Mouse (Mus musculus) adipose tissue, adult 10 weeks (tissue): Measurements from ENCODE around the gene Ccdc181. TPM values are rescaled to one million over a fixed set of nuclear protein-coding genes. Genes with fewer than 3 reads are reported as not detected.

Experiments
- polyA plus RNA-seq: library from polyadenylated mRNA; stranded (reverse); fragments of 350-450 nt; fragmentation: Illumina TruSeq; extraction: RNeasy Lipid Tissue Mini Kit (QIAGEN cat#74804); gene quantifications from one replicate; pipeline ENCODE4 v1.2.3, GENCODE M21; 2014; ENCODE audit warnings: low read depth, low replicate concordance

Gene Ccdc181
- polyA plus RNA-seq = 20.7 TPM

GRCm38 (mm10) chr1:164275455-164275954, at the start of gene Ccdc181:
Gene Ccdc181, plus strand, starts transcription at chr1:164275585.

GRCm38 (mm10) chr1:164248465-164249331, 26.7 kb upstream of the Ccdc181 start, which contains the start of gene Slc19a2:
Gene Slc19a2, plus strand, starts transcription at chr1:164249046.

GRCm38 (mm10) chr1:164303821-164304220, 28.4 kb downstream of the Ccdc181 start, which contains the start of gene Nme7:
Gene Nme7, plus strand, starts transcription at chr1:164304121.

GRCm38 (mm10) chr1:164307124-164307751, 31.9 kb downstream of the Ccdc181 start, which contains the start of gene Blzf1:
Gene Blzf1, minus strand, starts transcription at chr1:164307489.

Other genes starting within 250 kb of the Ccdc181 start
- 0.20 TPM for gene Sele, start 227.4 kb upstream of the Ccdc181 start, polyA plus RNA-seq
- 1.6 TPM for gene Sell, start 213.6 kb upstream of the Ccdc181 start, polyA plus RNA-seq
- gene Selp, start 160.3 kb upstream of the Ccdc181 start, polyA plus RNA-seq = 5.9 TPM
- gene F5, start 123.7 kb upstream of the Ccdc181 start, polyA plus RNA-seq = 1.5 TPM
- 13.8 TPM for gene Slc19a2, start 26.5 kb upstream of the Ccdc181 start, polyA plus RNA-seq
- 19.1 TPM for gene Nme7, start 28.5 kb downstream of the Ccdc181 start, polyA plus RNA-seq
- 21.0 TPM for gene Blzf1, start 31.9 kb downstream of the Ccdc181 start, polyA plus RNA-seq
- gene Atp1b1, start 182.8 kb downstream of the Ccdc181 start, polyA plus RNA-seq = 88.6 TPM